32 mouse cellular contexts compared by ENCODE assay signal in genomic region chr5:116300984-116301383, GRCm38 (mm10). TPM values are rescaled to one million over a fixed set of nuclear protein-coding genes. Genes with fewer than 3 reads are reported as not detected.
DNase-seq lines count a peak whose midpoint lies in the region; ATAC-seq lines count a peak whose summit lies in the region.
"Had no signal": no experiment of that assay in that cellular context is flagged by ENCODE, and none has a peak within 500 bp of the region (broad histone marks: within the 10 kb centered on the region; RNA-seq: fewer than 3 reads in every experiment).

No protein-coding gene starts in this region.

- H3K9me3 ChIP-seq in kidney, embryonic 16.5 days (ENCODE audit: low read length): no peaks in the 10 kb centered on the region
- H3K9me3 ChIP-seq: midbrain, embryonic 15.5 days had no signal

- ATAC-seq in kidney, embryonic 16.5 days (ENCODE audit: low FRiP score, low TSS enrichment): no peak
- ATAC-seq: CD4-positive, CD25-positive, alpha-beta regulatory T cell, adult 4 months; forebrain, embryonic 14.5 days; intestine, postnatal 0 days; midbrain, embryonic 15.5 days had no signal

- 18% methylated on average over 9 of the region's 9 CpGs for WGBS in kidney, embryonic 16.5 days

- no peak overlapping the region for H3K4me2 ChIP-seq in kidney, embryonic 16.5 days (replicated peaks; ENCODE audit: low read depth, low read length)
- H3K4me2 ChIP-seq: embryonic facial prominence, embryonic 12.5 days; heart, embryonic 12.5 days; hindbrain, embryonic 14.5 days; midbrain, embryonic 15.5 days; neural tube, embryonic 12.5 days had no signal

- peaks cover 6% of the 10 kb centered on the region for H3K4me1 ChIP-seq in kidney, embryonic 16.5 days (ENCODE audit: insufficient read depth, low read length)
- H3K4me1 ChIP-seq: embryonic facial prominence, embryonic 12.5 days; midbrain, embryonic 10.5 days; midbrain, embryonic 15.5 days; neural tube, embryonic 12.5 days had no signal

- H3K4me3 ChIP-seq in kidney, embryonic 16.5 days (ENCODE audit: low read length): no peak overlapping the region
- H3K4me3 ChIP-seq: embryonic facial prominence, embryonic 12.5 days; heart, adult 2 months; heart, embryonic 12.5 days; midbrain, embryonic 10.5 days; midbrain, embryonic 15.5 days; myocyte; neural tube, embryonic 12.5 days had no signal

- no peak overlapping the region for H3K27ac ChIP-seq in kidney, embryonic 16.5 days (ENCODE audit: low read length)
- H3K27ac ChIP-seq: embryonic facial prominence, embryonic 12.5 days; heart, adult 2 months; hindbrain, embryonic 14.5 days; liver, embryonic 14.5 days; midbrain, embryonic 10.5 days; midbrain, embryonic 15.5 days; neural tube, embryonic 12.5 days had no signal

- H3K36me3 ChIP-seq in kidney, embryonic 16.5 days (ENCODE audit: insufficient read depth, low read length): no peaks in the 10 kb centered on the region
- H3K36me3 ChIP-seq: embryonic facial prominence, embryonic 12.5 days; heart, embryonic 12.5 days; midbrain, embryonic 10.5 days; midbrain, embryonic 15.5 days; neural tube, embryonic 12.5 days had no signal

- no peaks in the 10 kb centered on the region for H3K27me3 ChIP-seq in kidney, embryonic 16.5 days (ENCODE audit: insufficient read depth, low read length)
- H3K27me3 ChIP-seq: embryonic facial prominence, embryonic 12.5 days; heart, embryonic 12.5 days; midbrain, embryonic 15.5 days; neural tube, embryonic 12.5 days had no signal

- DNase-seq in adrenal gland, postnatal 14 days: peak; percentile 42
- no peak for DNase-seq in adrenal gland, adult 18-20 months (ENCODE audit: low spot score in 2 of 2)
- DNase-seq in kidney, postnatal 14 days: peak; percentile 10
- DNase-seq in 3134 (ENCODE audit: extremely low read depth, insufficient read length, low spot score): peak; percentile 18
- peak; percentile 13 for DNase-seq in gonadal fat pad, adult 2 months (ENCODE audit: low read depth)
- no peak for DNase-seq in right cerebral cortex, postnatal 36 days (ENCODE audit: low spot score in 2 of 2)
- DNase-seq in left cerebral cortex, adult 18-20 months (ENCODE audit: low spot score in 2 of 2): no peak
- DNase-seq: cerebellum, adult 11 months; cerebellum, adult 9-10 months; embryo, embryonic 11 days; gastrocnemius, postnatal 14 days; heart, adult 2 months; heart, postnatal 10 days; kidney, postnatal 10 days; layer of hippocampus, adult 9-11 months; liver; right cerebral cortex, adult 18-20 months; right cerebral cortex, postnatal 4 days; thymus, adult 2 months; thymus, postnatal 4 days had no signal

- no peak overlapping the region for H3K9ac ChIP-seq in kidney, embryonic 16.5 days (replicated peaks; ENCODE audit: low read length)
- H3K9ac ChIP-seq: embryonic facial prominence, embryonic 12.5 days; heart, embryonic 12.5 days; hindbrain, embryonic 14.5 days; liver, embryonic 14.5 days; midbrain, embryonic 15.5 days; neural tube, embryonic 12.5 days had no signal

RNA-seq across cellular contexts. Expression of gene Ccdc60, which starts 12.2 kb away (rescaled TPM):
- total RNA-seq in adrenal gland, postnatal 14 days (2021): not detected in 2 replicates
- not detected for total RNA-seq in adrenal gland, adult 18-20 months (2021)
- 0.55 and 0.81 TPM in 2 replicates for polyA plus RNA-seq in kidney, embryonic 16.5 days (2015; fragmentation: Nextera tagmentation; extraction: Ambion mirVana)
- polyA plus RNA-seq in gonadal fat pad, adult 2 months (2012; rRNA removed): 0.55 and 1.4 TPM in 2 replicates
- under 1 TPM in 1 of 2 experiments, not detected in 1; 0.23 TPM for total RNA-seq in left cerebral cortex, adult 18-20 months (2021)
- total RNA-seq: gastrocnemius, postnatal 14 days; heart, adult 2 months; heart, postnatal 10 days had no signal

Comparison
In these comparisons a context has a peak if more than half of its experiments do, and no peak if none do; other contexts are left out.
1. DNase-seq: peak in adrenal gland, postnatal 14 days (single experiment), kidney, postnatal 14 days (single experiment), 3134 (single experiment) and gonadal fat pad, adult 2 months (single experiment); none in adrenal gland, adult 18-20 months (0 of 2), right cerebral cortex, postnatal 36 days (0 of 2) and left cerebral cortex, adult 18-20 months (0 of 2).